Mouse (Mus musculus): Measurements from ENCODE around the gene Psmb7. TPM values are rescaled to one million over a fixed set of nuclear protein-coding genes. Genes with fewer than 3 reads are reported as not detected.

The Psmb7 gene
- polyA plus RNA-seq, 1 experiment from 2014 or later = 204 TPM

- Histone ChIP-seq H3K27ac (no peak overlapping the region), H3K4me3 (no peak overlapping the region), H3K9ac (no peak overlapping the region), H3K9me3 (replicated peaks) (no peaks in the 10 kb centered on the region), H3K36me3 (peaks cover 36% of the 10 kb centered on the region), H3K27me3 (no peaks in the 10 kb centered on the region), H3K4me1 (replicated peaks) (peaks cover 13% of the 10 kb centered on the region), H3K4me2 (no peak overlapping the region)
- no peak for ATAC-seq (replicated peaks; ENCODE audit: insufficient number of reproducible peaks, insufficient read depth, low FRiP score, low read depth)
- 74% methylated on average over 17 of the region's 17 CpGs for WGBS
Measured at GRCm38 (mm10) chr2:38560296-38561227, 83.3 kb downstream of the Psmb7 start.

- peaks cover 16% of the 10 kb centered on the region for H3K4me1 ChIP-seq (replicated peaks)
- no peak for ATAC-seq (replicated peaks; ENCODE audit: insufficient number of reproducible peaks, insufficient read depth, low FRiP score, low read depth)
- no peak overlapping the region for H3K27ac ChIP-seq
- no peak overlapping the region for H3K4me3 ChIP-seq
- no peak overlapping the region for H3K4me2 ChIP-seq
- H3K36me3 ChIP-seq = peaks cover 36% of the 10 kb centered on the region
- no peaks in the 10 kb centered on the region for H3K27me3 ChIP-seq
- no peak overlapping the region for H3K9ac ChIP-seq
- WGBS = 73% methylated on average over 3 of the region's 3 CpGs
- H3K9me3 ChIP-seq (replicated peaks) = no peaks in the 10 kb centered on the region
Measured at GRCm38 (mm10) chr2:38556721-38557120, 87.2 kb downstream of the Psmb7 start.

- H3K36me3 ChIP-seq = peaks cover 29% of the 10 kb centered on the region; the same call in 1 of the 2 replicates
- H3K9ac ChIP-seq = no peak overlapping the region
- no peaks in the 10 kb centered on the region for H3K9me3 ChIP-seq (replicated peaks)
- H3K27ac ChIP-seq = no peak overlapping the region
- no peak overlapping the region for H3K4me2 ChIP-seq
- H3K4me1 ChIP-seq (replicated peaks) = peaks cover 15% of the 10 kb centered on the region
- H3K4me3 ChIP-seq = no peak overlapping the region
- 86% methylated on average over 4 of the region's 4 CpGs for WGBS
- ATAC-seq (replicated peaks; ENCODE audit: insufficient number of reproducible peaks, insufficient read depth, low FRiP score, low read depth) = no peak
- no peaks in the 10 kb centered on the region for H3K27me3 ChIP-seq
Measured at GRCm38 (mm10) chr2:38555659-38556058, 88.2 kb downstream of the Psmb7 start.

- no peaks in the 10 kb centered on the region for H3K27me3 ChIP-seq
- H3K9ac ChIP-seq = no peak overlapping the region
- no peak overlapping the region for H3K27ac ChIP-seq
- H3K36me3 ChIP-seq = peaks cover 18% of the 10 kb centered on the region; the same call in 1 of the 2 replicates
- H3K4me3 ChIP-seq = no peak overlapping the region
- H3K9me3 ChIP-seq (replicated peaks) = no peaks in the 10 kb centered on the region
- peaks cover 11% of the 10 kb centered on the region for H3K4me1 ChIP-seq (replicated peaks)
- no peak overlapping the region for H3K4me2 ChIP-seq
- WGBS = 81% methylated on average over 19 of the region's 19 CpGs
- no peak for ATAC-seq (replicated peaks; ENCODE audit: insufficient number of reproducible peaks, insufficient read depth, low FRiP score, low read depth)
Measured at GRCm38 (mm10) chr2:38554226-38554995, 89.5 kb downstream of the Psmb7 start.

GRCm38 (mm10) chr2:38552004-38552443 lies 91.9 kb downstream of the Psmb7 start:
- 84% methylated on average over 15 of the region's 15 CpGs for WGBS
- no peak overlapping the region for H3K27ac ChIP-seq
- H3K9ac ChIP-seq = no peak overlapping the region
- no peak overlapping the region for H3K4me3 ChIP-seq
- H3K36me3 ChIP-seq = peaks cover 2% of the 10 kb centered on the region; the same call in 1 of the 2 replicates
- no peak overlapping the region for H3K4me2 ChIP-seq
- H3K27me3 ChIP-seq = no peaks in the 10 kb centered on the region
- no peaks in the 10 kb centered on the region for H3K9me3 ChIP-seq (replicated peaks)
- H3K4me1 ChIP-seq (replicated peaks) = peaks cover 30% of the 10 kb centered on the region
- ATAC-seq (replicated peaks; ENCODE audit: insufficient number of reproducible peaks, insufficient read depth, low FRiP score, low read depth) = no peak

- Histone ChIP-seq H3K9ac (no peak overlapping the region), H3K27ac (no peak overlapping the region), H3K36me3 (peaks cover 2% of the 10 kb centered on the region; the same call in 1 of the 2 replicates), H3K9me3 (replicated peaks) (no peaks in the 10 kb centered on the region), H3K4me2 (no peak overlapping the region), H3K27me3 (no peaks in the 10 kb centered on the region), H3K4me3 (no peak overlapping the region), H3K4me1 (replicated peaks) (peaks cover 46% of the 10 kb centered on the region)
- WGBS = 75% methylated on average over 11 of the region's 11 CpGs
- ATAC-seq (replicated peaks; ENCODE audit: insufficient number of reproducible peaks, insufficient read depth, low FRiP score, low read depth) = no peak
Measured at GRCm38 (mm10) chr2:38547793-38548517, 95.9 kb downstream of the Psmb7 start.

GRCm38 (mm10) chr2:38546748-38547147 lies 97.1 kb downstream of the Psmb7 start:
- Histone ChIP-seq H3K4me3 (no peak overlapping the region), H3K27ac (peak overlapping the region; percentile 62), H3K27me3 (no peaks in the 10 kb centered on the region), H3K4me2 (no peak overlapping the region), H3K4me1 (replicated peaks) (peaks cover 54% of the 10 kb centered on the region), H3K36me3 (peaks cover 2% of the 10 kb centered on the region; the same call in 1 of the 2 replicates), H3K9me3 (replicated peaks) (no peaks in the 10 kb centered on the region), H3K9ac (no peak overlapping the region)
- ATAC-seq (replicated peaks; ENCODE audit: insufficient number of reproducible peaks, insufficient read depth, low FRiP score, low read depth) = no peak
- WGBS = 65% methylated on average over 5 of the region's 5 CpGs

GRCm38 (mm10) chr2:38546222-38546621 lies 97.7 kb downstream of the Psmb7 start:
- 19% methylated on average over 6 of the region's 6 CpGs for WGBS
- peak; percentile 57 for ATAC-seq (replicated peaks; ENCODE audit: insufficient number of reproducible peaks, insufficient read depth, low FRiP score, low read depth)

GRCm38 (mm10) chr2:38545706-38546105 lies 98.2 kb downstream of the Psmb7 start:
- H3K9me3 ChIP-seq (replicated peaks) = no peaks in the 10 kb centered on the region
- no peaks in the 10 kb centered on the region for H3K27me3 ChIP-seq
- no peak for ATAC-seq (replicated peaks; ENCODE audit: insufficient number of reproducible peaks, insufficient read depth, low FRiP score, low read depth)
- no peaks in the 10 kb centered on the region for H3K36me3 ChIP-seq
- no peak overlapping the region for H3K4me2 ChIP-seq
- no peak overlapping the region for H3K9ac ChIP-seq
- peak overlapping the region; percentile 62 for H3K27ac ChIP-seq
- H3K4me1 ChIP-seq (replicated peaks) = peaks cover 64% of the 10 kb centered on the region
- H3K4me3 ChIP-seq = no peak overlapping the region

More at GRCm38 (mm10) chr2:38546222-38546621, 97.7 kb downstream of the Psmb7 start:
- Histone ChIP-seq H3K4me3 (no peak overlapping the region), H3K27me3 (no peaks in the 10 kb centered on the region), H3K9ac (peak overlapping the region; percentile 17; the same call in 1 of the 2 replicates), H3K36me3 (no peaks in the 10 kb centered on the region; the same call in 1 of the 2 replicates), H3K4me1 (replicated peaks) (peaks cover 59% of the 10 kb centered on the region), H3K27ac (peak overlapping the region; percentile 62), H3K4me2 (no peak overlapping the region), H3K9me3 (replicated peaks) (no peaks in the 10 kb centered on the region)

- H3K27ac ChIP-seq = 0 out of 2 replicates have a peak overlapping the region, but pooled peaks have one; percentile 10
- H3K27me3 ChIP-seq = no peaks in the 10 kb centered on the region
- peaks cover 72% of the 10 kb centered on the region for H3K4me1 ChIP-seq (replicated peaks)
- H3K9ac ChIP-seq = no peak overlapping the region
- no peaks in the 10 kb centered on the region for H3K9me3 ChIP-seq (replicated peaks)
- H3K36me3 ChIP-seq = no peaks in the 10 kb centered on the region
- H3K4me3 ChIP-seq = no peak overlapping the region
- H3K4me2 ChIP-seq = no peak overlapping the region
- 73% methylated on average over 6 of the region's 6 CpGs for WGBS
- ATAC-seq (replicated peaks; ENCODE audit: insufficient number of reproducible peaks, insufficient read depth, low FRiP score, low read depth) = no peak
Measured at GRCm38 (mm10) chr2:38544982-38545381, 98.9 kb downstream of the Psmb7 start.

- Histone ChIP-seq H3K9me3 (replicated peaks) (no peaks in the 10 kb centered on the region), H3K27ac (0 out of 2 replicates have a peak overlapping the region, but pooled peaks have one; percentile 10), H3K9ac (no peak overlapping the region), H3K4me2 (no peak overlapping the region), H3K4me1 (replicated peaks) (peaks cover 77% of the 10 kb centered on the region), H3K36me3 (no peaks in the 10 kb centered on the region), H3K4me3 (no peak overlapping the region), H3K27me3 (no peaks in the 10 kb centered on the region)
- ATAC-seq (replicated peaks; ENCODE audit: insufficient number of reproducible peaks, insufficient read depth, low FRiP score, low read depth) = no peak
Measured at GRCm38 (mm10) chr2:38544341-38544740, 99.5 kb downstream of the Psmb7 start.

Data from heart, embryonic 15.5 days (tissue).